Mouse (Mus musculus) MEL (cell line): ENCODE measurements around the gene Abca12. TPM values are rescaled to one million over a fixed set of nuclear protein-coding genes. Genes with fewer than 3 reads are reported as not detected.

Experiments used
- DNase-seq: peaks from one replicate; pipeline ENCODE4 v3.0.0; 2011; ENCODE audit warnings: low read depth, low spot score
- H3K27ac ChIP-seq: 2 replicates; pipeline ENCODE4 v1.5.1; 2012; ENCODE audit warnings: low read depth, mild to moderate bottlenecking, control low read depth, low read length, moderate library complexity; ENCODE audit not compliant: control insufficient read depth
- H3K27me3 ChIP-seq, 2 experiments: fragments of 150-350 bp in 1 of 2; sonication (generic) in 1 of 2; 2 replicates each; pipeline ENCODE4 v1.6.1; 2012; ENCODE audit warnings: low read length in 2 of 2, mild to moderate bottlenecking in 2 of 2, improper control_type of control experiment in 1 of 2, moderate library complexity in 1 of 2; ENCODE audit not compliant: insufficient read depth in 2 of 2, control insufficient read depth in 1 of 2
- H3K36me3 ChIP-seq, 2 experiments: 2 replicates each; pipeline ENCODE4 v1.6.1; 2012 to 2014; ENCODE audit warnings: low read length in 2 of 2, improper control_type of control experiment in 1 of 2, inconsistent platforms in 1 of 2, mild to moderate bottlenecking in 1 of 2; ENCODE audit not compliant: insufficient read depth in 2 of 2, control insufficient read depth in 1 of 2
- H3K4me1 ChIP-seq, 2 experiments: fragments of 150-350 bp in 1 of 2; sonication (generic) in 1 of 2; 2 replicates each; pipeline ENCODE4 v1.6.1; 2012; ENCODE audit warnings: low read length in 2 of 2, improper control_type of control experiment in 1 of 2, mild to moderate bottlenecking in 1 of 2; ENCODE audit not compliant: insufficient read depth in 2 of 2, control insufficient read depth in 1 of 2
- H3K4me3 ChIP-seq, 2 experiments: fragments of 150-350 bp in 1 of 2; sonication (generic) in 1 of 2; 2 replicates each; pipeline ENCODE4 v1.5.1; 2012; ENCODE audit warnings: low read depth in 2 of 2, low read length in 2 of 2, mild to moderate bottlenecking in 2 of 2, moderate library complexity in 2 of 2, control low read depth in 1 of 2, improper control_type of control experiment in 1 of 2; ENCODE audit not compliant: control insufficient read depth in 1 of 2, insufficient read depth in 1 of 2
- H3K79me2 ChIP-seq: 2 replicates; pipeline ENCODE4 v1.6.1; 2012; ENCODE audit warnings: mild to moderate bottlenecking, low read length, moderate library complexity; ENCODE audit not compliant: control insufficient read depth, poor library complexity, insufficient read depth
- H3K9ac ChIP-seq: 2 replicates; pipeline ENCODE4 v1.6.1; 2012; ENCODE audit warnings: low read depth, mild to moderate bottlenecking, control low read depth, low read length, moderate library complexity; ENCODE audit not compliant: control insufficient read depth, poor library complexity, severe bottlenecking
- H3K9me3 ChIP-seq: fragments of 150-350 bp; sonication (generic); replicated peaks from 2 replicates; pipeline ENCODE4 v1.6.1; 2012; ENCODE audit warnings: mild to moderate bottlenecking, low read length, improper control_type of control experiment, moderate library complexity; ENCODE audit not compliant: insufficient read depth
- BHLHE40 ChIP-seq: IDR thresholded peaks from 2 replicates; pipeline ENCODE4 v1.6.1; 2012; ENCODE audit warnings: low read depth, mild to moderate bottlenecking, inconsistent platforms, low read length, improper control_type of control experiment, borderline replicate concordance
- CHD1 ChIP-seq: IDR thresholded peaks from 2 replicates; pipeline ENCODE4 v1.6.1; 2012; ENCODE audit warnings: low read depth, mild to moderate bottlenecking, inconsistent platforms, low read length, improper control_type of control experiment
- CHD2 ChIP-seq: IDR thresholded peaks from 2 replicates; pipeline ENCODE4 v1.6.1; 2011; ENCODE audit warnings: low read length, improper control_type of control experiment
- E2F4 ChIP-seq: IDR thresholded peaks from 2 replicates; pipeline ENCODE4 v1.6.1; 2011; ENCODE audit warnings: low read depth, low read length, improper control_type of control experiment, borderline replicate concordance
- ELF1 ChIP-seq: IDR thresholded peaks from 2 replicates; pipeline ENCODE4 v1.6.1; 2014; ENCODE audit warnings: low read depth, mild to moderate bottlenecking, inconsistent platforms, low read length, improper control_type of control experiment, moderate library complexity
- GABPA ChIP-seq: IDR thresholded peaks from 2 replicates; pipeline ENCODE4 v1.6.1; 2012; ENCODE audit warnings: low read depth, mild to moderate bottlenecking, inconsistent platforms, low read length, improper control_type of control experiment, moderate library complexity
- GATA1 ChIP-seq: IDR thresholded peaks from 2 replicates; pipeline ENCODE4 v1.6.1; 2011; ENCODE audit warnings: low read depth, low read length, improper control_type of control experiment
- JUND ChIP-seq: IDR thresholded peaks from 2 replicates; pipeline ENCODE4 v1.6.1; 2011; ENCODE audit warnings: low read depth, mild to moderate bottlenecking, improper control_type of control experiment, low read length
- KAT2A ChIP-seq: conservative IDR thresholded peaks from 2 replicates; pipeline ENCODE4 v1.6.1; 2012; ENCODE audit warnings: low read depth, low read length, improper control_type of control experiment, inconsistent platforms
- MAFK ChIP-seq: IDR thresholded peaks from 2 replicates; pipeline ENCODE4 v1.6.1; 2011; ENCODE audit warnings: low read depth, mild to moderate bottlenecking, low read length, improper control_type of control experiment, borderline replicate concordance
- MAX ChIP-seq: IDR thresholded peaks from 2 replicates; pipeline ENCODE4 v1.6.1; 2011; ENCODE audit warnings: low read length, improper control_type of control experiment
- MAZ ChIP-seq: IDR thresholded peaks from 2 replicates; pipeline ENCODE4 v1.6.1; 2012; ENCODE audit warnings: low read depth, mild to moderate bottlenecking, inconsistent platforms, low read length, improper control_type of control experiment
- MXI1 ChIP-seq: IDR thresholded peaks from 2 replicates; pipeline ENCODE4 v1.6.1; 2011; ENCODE audit warnings: mild to moderate bottlenecking, low read depth, low read length, improper control_type of control experiment
- MYB ChIP-seq: IDR thresholded peaks from 2 replicates; pipeline ENCODE4 v1.6.1; 2011; ENCODE audit warnings: mild to moderate bottlenecking, low read depth, low read length, improper control_type of control experiment
- NRF1 ChIP-seq: IDR thresholded peaks from 2 replicates; pipeline ENCODE4 v1.6.1; 2014; ENCODE audit warnings: low read depth, mild to moderate bottlenecking, inconsistent platforms, low read length, improper control_type of control experiment, moderate library complexity; ENCODE audit not compliant: poor library complexity, insufficient read depth, severe bottlenecking
- POLR2AphosphoS5 ChIP-seq: IDR thresholded peaks from 2 replicates; pipeline ENCODE4 v1.6.1; 2012; ENCODE audit warnings: low read depth, borderline replicate concordance, mild to moderate bottlenecking, inconsistent platforms, low read length, moderate library complexity, mixed read lengths
- RAD21 ChIP-seq: IDR thresholded peaks from 2 replicates; pipeline ENCODE4 v1.6.1; 2011; ENCODE audit warnings: mild to moderate bottlenecking, low read depth, low read length, improper control_type of control experiment
- RCOR1 ChIP-seq: IDR thresholded peaks from 2 replicates; pipeline ENCODE4 v1.6.1; 2012; ENCODE audit warnings: low read depth, mild to moderate bottlenecking, inconsistent platforms, low read length, improper control_type of control experiment
- SIN3A ChIP-seq: IDR thresholded peaks from 2 replicates; pipeline ENCODE4 v1.6.1; 2012; ENCODE audit warnings: low read length, improper control_type of control experiment, inconsistent platforms
- SMC3 ChIP-seq: IDR thresholded peaks from 2 replicates; pipeline ENCODE4 v1.6.1; 2011; ENCODE audit warnings: low read depth, low read length, improper control_type of control experiment
- TBP ChIP-seq: IDR thresholded peaks from 2 replicates; pipeline ENCODE4 v1.8.0; 2011; ENCODE audit warnings: low read depth, low read length, improper control_type of control experiment
- TCF12 ChIP-seq: IDR thresholded peaks from 2 replicates; pipeline ENCODE4 v1.6.1; 2014; ENCODE audit warnings: low read depth, mild to moderate bottlenecking, inconsistent platforms, low read length, improper control_type of control experiment, moderate library complexity
- UBTF ChIP-seq: IDR thresholded peaks from 2 replicates; pipeline ENCODE4 v1.6.1; 2012; ENCODE audit warnings: low read depth, mild to moderate bottlenecking, inconsistent platforms, low read length, improper control_type of control experiment, moderate library complexity, borderline replicate concordance; ENCODE audit not compliant: insufficient read depth
- USF1 ChIP-seq: IDR thresholded peaks from 2 replicates; pipeline ENCODE4 v1.6.1; 2014; ENCODE audit warnings: low read depth, mild to moderate bottlenecking, inconsistent platforms, low read length, improper control_type of control experiment, moderate library complexity
- USF2 ChIP-seq, 2 experiments: IDR thresholded peaks; 2 replicates each; pipeline ENCODE4 v1.6.1; 2011 to 2012; ENCODE audit warnings: improper control_type of control experiment in 2 of 2, low read length in 2 of 2, borderline replicate concordance in 1 of 2, inconsistent platforms in 1 of 2, low read depth in 1 of 2, mild to moderate bottlenecking in 1 of 2; ENCODE audit not compliant: insufficient read depth in 1 of 2
- ZKSCAN1 ChIP-seq: IDR thresholded peaks from 2 replicates; pipeline ENCODE4 v1.6.1; 2012; ENCODE audit warnings: low read depth, mild to moderate bottlenecking, inconsistent platforms, low read length, improper control_type of control experiment, moderate library complexity
- ZMIZ1 ChIP-seq: IDR thresholded peaks from 2 replicates; pipeline ENCODE4 v1.6.1; 2012; ENCODE audit warnings: low read depth, mild to moderate bottlenecking, inconsistent platforms, low read length, improper control_type of control experiment, moderate library complexity
- polyA plus RNA-seq, 2 experiments: library from polyadenylated mRNA; stranded (reverse) in 1 of 2; unstranded in 1 of 2; fragments of >175 nt in 1 of 2; fragments of >200 nt in 1 of 2; gene quantifications; 2 replicates each; pipeline versions ENCODE4 v1.2.1 to v1.2.4; 2012; ENCODE audit warnings: low replicate concordance in 2 of 2, low read depth in 1 of 2; ENCODE audit not compliant: insufficient read length in 2 of 2, insufficient read depth in 1 of 2, missing spikeins in 1 of 2
- total RNA-seq: library from RNA; depleted of rRNA; stranded (reverse); fragments of 300-350 nt; gene quantifications from 2 replicates; pipeline ENCODE4 v1.2.3, GENCODE M21; 2012

Abca12 gene
- total and polyA plus RNA-seq, 3 experiments, result not detected

DNA sequence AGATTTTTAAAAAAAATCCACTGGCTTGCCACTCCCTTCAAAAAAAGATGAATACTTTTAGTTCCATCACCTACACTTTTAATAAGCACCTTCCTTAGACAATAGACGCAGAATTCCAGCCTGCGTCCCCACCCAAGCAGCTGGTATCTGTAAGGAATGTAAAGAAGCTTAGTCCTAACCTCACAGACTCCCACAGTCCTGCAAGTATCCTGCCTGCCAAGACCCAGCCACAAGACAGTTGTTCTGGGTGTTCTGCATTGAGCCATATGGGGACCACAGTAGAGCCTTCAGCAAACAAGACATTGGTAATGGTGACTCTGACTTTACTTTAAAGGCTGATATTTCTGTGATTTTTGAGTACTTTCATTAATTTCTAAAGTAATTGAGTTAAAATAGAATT, 22.2 kb downstream of the Abca12 start:
- Histone ChIP-seq H3K9me3 (no peaks in the 10 kb centered on the region), H3K4me1 (no peaks in the 10 kb centered on the region), H3K9ac (no peak overlapping the region), H3K36me3 (no peaks in the 10 kb centered on the region), H3K79me2 (no peaks in the 10 kb centered on the region), H3K27me3 (no peaks in the 10 kb centered on the region), H3K27ac (no peak overlapping the region), H3K4me3 (no peak overlapping the region)
- no peak for DNase-seq
- no peak for TF ChIP-seq RCOR1
- no peak for TF ChIP-seq JUND
- no peak for TF ChIP-seq USF1
- no peak for TF ChIP-seq TCF12
- TF ChIP-seq MXI1, result no peak
- TF ChIP-seq GABPA, result no peak
- TF ChIP-seq E2F4, result no peak
- TF ChIP-seq MYB, result no peak
- no peak for TF ChIP-seq GATA1
- no peak for TF ChIP-seq BHLHE40
- no peak for TF ChIP-seq MAX

GRCm38 (mm10) chr1:71386593-71386992, 28.1 kb downstream of the Abca12 start:
- Histone ChIP-seq H3K36me3 (no peaks in the 10 kb centered on the region), H3K27me3 (no peaks in the 10 kb centered on the region), H3K9ac (no peak overlapping the region), H3K9me3 (no peaks in the 10 kb centered on the region)
- TF ChIP-seq NRF1 (no peak), UBTF (no peak), JUND (no peak), USF2 (IDR thresholded peaks at IDR 0.05; ENCODE audit: borderline replicate concordance in 1 of 2, insufficient read depth in 1 of 2, low read depth in 1 of 2, low read length in 2 of 2) (no peak), GABPA (no peak), CHD2 (no peak), RCOR1 (no peak), TCF12 (no peak), MAZ (no peak), KAT2A (no peak), RAD21 (no peak), TBP (no peak), MAFK (no peak), CHD1 (no peak), ZKSCAN1 (no peak), SIN3A (no peak), SMC3 (no peak), POLR2AphosphoS5 (no peak), ELF1 (no peak), ZMIZ1 (no peak)
- TF ChIP-seq, all 39 proteins: peak for 0
- Histone ChIP-seq H3K79me2 (no peaks in the 10 kb centered on the region), H3K4me3 (no peak overlapping the region), H3K4me1 (no peaks in the 10 kb centered on the region), H3K27ac (no peak overlapping the region)
- DNase-seq, result no peak
